Mouse (Mus musculus) inflammation-experienced regulatory T-cells, adult 16 weeks (primary cell): Measurements from ENCODE around the gene Ppm1m. TPM values are rescaled to one million over a fixed set of nuclear protein-coding genes. Genes with fewer than 3 reads are reported as not detected.

Experiments
- polyA plus RNA-seq: library from polyadenylated mRNA; unstranded; fragments of 100-300 nt; shearing (Covaris generic); gene quantifications from one replicate; pipeline ENCODE4 v1.2.1, GENCODE M21; 2017

Ppm1m gene
- 22.2 TPM for polyA plus RNA-seq

DNA sequence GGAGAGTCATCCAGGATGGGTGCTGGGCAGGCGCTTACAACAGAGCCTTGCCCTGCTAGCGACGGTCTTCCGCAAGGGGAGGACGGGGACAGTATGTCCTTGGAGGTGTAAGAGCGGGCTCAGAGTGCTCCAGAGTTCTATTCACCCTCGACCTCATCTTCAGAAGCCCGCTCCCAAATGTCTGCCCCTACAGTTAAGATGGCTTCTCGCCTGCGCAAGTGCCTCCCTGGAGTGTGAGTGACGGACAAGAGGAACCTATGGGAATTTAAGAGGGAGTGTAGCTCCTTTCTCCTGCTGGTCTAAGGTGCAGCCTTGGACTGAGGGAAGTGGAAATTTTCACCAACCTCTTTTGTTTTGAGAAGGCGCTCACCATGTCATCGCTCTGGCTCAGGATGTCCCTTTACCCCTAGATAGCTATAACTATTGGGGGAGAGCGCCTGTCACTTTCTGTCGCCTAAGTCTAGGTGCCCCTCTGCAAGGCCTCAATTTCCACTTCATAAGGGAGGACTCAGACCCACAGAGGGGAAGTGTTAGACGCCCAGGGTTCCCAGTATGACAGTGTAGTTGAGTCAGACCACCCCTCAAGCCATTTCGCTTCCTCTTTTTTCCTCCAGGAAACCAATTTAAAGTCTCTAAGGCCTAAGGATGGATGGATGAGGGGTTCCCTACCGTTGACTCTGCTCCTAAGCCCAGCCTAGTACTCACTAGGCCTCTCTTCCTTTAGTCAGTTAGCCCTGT, at the start of gene Ppm1m:
Ppm1m (minus strand) TSS at position 212 of the 738 bp plus-strand sequence.

DNA sequence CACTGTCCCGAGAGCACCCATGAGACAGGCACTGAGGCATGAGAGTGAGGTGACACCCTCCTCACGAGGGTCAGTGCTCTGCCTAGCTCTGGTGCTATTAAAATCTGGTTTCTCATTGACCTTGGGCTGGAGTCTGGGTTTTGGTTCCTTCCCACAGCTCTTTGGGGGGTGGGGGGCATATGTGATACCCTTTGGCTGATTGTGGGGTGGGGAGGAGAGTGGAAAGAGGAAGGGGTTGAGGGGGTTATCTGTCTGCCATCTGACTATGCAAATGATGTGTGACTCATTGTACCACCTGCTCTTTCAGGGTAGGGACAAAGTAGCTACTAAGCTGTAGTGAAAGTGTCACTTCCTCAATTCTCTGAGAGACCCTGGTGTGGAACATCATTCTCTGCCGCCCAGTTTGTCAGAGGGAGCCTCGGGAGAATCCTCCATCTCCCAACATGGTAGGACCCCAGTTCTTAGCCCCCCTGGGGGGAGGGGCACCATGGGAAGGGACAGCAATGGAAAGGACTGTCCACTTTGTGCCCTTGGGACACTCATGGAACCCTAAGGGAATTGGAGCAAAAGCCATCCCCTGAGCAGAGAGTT, 22.8 kb upstream of the Ppm1m start, which contains the start of gene Tlr9:
Tlr9 (plus strand) TSS at position 338 of the 591 bp plus-strand sequence.

DNA sequence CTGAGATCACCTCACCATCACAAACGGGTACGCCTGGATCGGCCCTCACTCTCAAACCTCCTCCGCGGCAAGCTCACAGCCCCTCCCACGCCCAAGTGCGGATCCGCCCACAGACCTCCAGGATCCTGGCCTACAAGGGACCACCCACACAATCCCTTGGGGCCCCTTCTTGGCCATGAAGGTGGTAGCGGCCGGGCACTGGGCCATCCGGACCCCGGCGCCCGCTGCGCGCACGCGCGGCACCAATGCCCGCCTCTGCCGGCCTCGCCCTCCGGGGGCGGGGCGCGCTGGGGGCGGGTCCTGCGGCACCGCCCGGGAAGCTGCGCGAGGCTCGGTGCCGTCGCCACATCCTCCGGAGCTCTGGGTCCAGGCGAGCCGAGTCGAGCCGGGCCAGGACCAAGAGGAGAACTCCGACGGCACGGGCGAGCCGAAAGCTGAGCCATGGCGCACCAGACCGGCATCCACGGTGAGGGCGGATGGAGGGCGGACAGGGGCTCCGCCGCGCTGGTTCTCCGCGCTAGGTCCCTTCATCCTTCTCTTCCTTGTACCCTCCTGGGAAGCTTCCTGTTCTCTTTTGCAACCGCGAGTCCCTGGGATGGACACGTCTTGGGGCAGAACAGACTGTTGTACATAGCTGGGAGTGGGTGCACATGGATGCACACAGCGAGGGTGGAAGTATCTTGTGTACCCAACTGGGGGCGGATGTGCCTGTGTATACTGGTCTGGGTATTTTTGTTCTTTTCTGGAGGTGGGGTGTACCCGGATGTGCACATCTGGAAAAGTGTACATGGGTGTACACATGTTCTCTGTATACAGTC, 3.5 kb upstream of the Ppm1m start, which contains the start of gene Twf2:
Twf2 (plus strand) TSS at position 290 of the 818 bp plus-strand sequence.

DNA sequence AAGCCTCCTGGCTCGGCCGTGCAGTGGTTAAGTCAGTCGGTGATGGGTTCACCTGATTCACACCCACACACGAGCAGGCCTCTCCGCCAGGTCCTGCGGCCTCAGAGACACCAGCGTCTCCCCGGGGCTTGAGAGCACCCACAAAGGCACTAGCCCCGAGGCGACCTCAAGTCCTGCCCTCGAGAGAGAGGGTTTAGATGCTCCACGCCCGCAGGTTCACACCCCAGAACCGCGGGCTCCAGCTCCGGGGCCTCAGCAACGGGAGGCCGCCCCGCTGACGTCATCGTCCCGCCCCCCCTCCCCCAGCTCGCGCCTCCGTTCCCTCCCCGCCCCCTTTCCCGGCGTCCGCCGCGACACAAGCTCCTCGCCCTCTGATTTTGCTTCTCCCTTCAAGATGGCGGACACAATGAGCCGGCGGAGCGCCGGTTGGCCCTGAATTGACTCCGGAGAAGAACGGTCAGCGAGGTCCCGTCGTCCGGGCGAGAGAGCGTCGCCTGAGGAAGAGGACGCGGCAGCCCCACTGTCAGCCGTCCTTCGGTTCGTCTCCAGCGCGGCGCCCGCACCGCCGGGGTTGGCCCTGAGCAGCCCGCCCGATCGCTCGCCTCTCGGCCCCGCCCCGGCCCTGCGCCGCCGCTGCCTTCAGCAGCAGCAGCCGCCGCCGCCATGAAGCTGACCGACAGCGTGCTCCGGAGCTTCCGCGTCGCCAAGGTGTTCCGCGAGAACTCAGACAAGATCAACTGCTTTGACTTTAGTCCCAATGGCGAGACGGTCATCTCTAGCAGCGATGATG, 28.8 kb downstream of the Ppm1m start, which contains the start of gene Wdr82:
Wdr82 (plus strand) TSS at position 373 of the 790 bp plus-strand sequence.

DNA sequence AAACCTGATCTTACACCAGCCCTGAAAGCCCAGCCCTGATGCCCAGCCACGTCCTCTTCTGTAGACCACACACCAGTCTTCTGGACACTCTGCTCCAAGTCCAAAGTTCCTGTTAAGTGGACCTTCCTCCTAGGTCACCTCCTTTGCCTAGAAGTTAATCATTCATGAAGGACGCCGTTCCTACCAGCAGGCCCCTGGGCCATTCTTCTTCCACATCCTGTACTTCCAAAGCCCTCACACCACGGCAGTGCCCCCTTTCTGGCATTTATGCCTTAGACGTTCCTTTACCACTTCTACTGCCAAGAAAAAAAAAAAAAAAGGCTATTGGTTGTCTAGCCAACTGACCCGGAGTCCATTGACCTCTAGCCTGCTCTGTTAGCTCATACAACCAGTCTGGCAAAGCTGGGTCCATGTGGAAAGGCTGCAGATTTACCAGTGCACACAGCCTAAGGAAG, 41.5 kb downstream of the Ppm1m start, which contains the start of gene Glyctk:
Glyctk (minus strand) TSS at position 102 of the 455 bp plus-strand sequence.

Other genes with a start within 250 kb of the Ppm1m start
- gene Col6a5, start 239.1 kb downstream of the Ppm1m start, polyA plus RNA-seq: not detected
- gene Col6a4, start 103.0 kb downstream of the Ppm1m start, polyA plus RNA-seq: not detected
- 9.4 TPM for gene Glyctk, start 41.6 kb downstream of the Ppm1m start, polyA plus RNA-seq
- 49.3 TPM for gene Wdr82, start 28.8 kb downstream of the Ppm1m start, polyA plus RNA-seq
- 328 TPM for gene Twf2, start 3.4 kb upstream of the Ppm1m start, polyA plus RNA-seq
- gene Tlr9, start 22.9 kb upstream of the Ppm1m start, polyA plus RNA-seq: not detected
- gene Alas1, start 48.9 kb upstream of the Ppm1m start, polyA plus RNA-seq: 61.3 TPM
- gene Poc1a, start 81.3 kb upstream of the Ppm1m start, polyA plus RNA-seq: 6.3 TPM
- gene Dusp7, start 168.9 kb upstream of the Ppm1m start, polyA plus RNA-seq: 11.0 TPM
- gene Rpl29, start 229.7 kb upstream of the Ppm1m start, polyA plus RNA-seq: 568 TPM
- gene Acy1, start 238.6 kb upstream of the Ppm1m start, polyA plus RNA-seq: 17.9 TPM
- 19.1 TPM for gene Abhd14b, start 247.7 kb upstream of the Ppm1m start, polyA plus RNA-seq
- gene Abhd14a, start 247.9 kb upstream of the Ppm1m start, polyA plus RNA-seq: 20.1 TPM